Mouse (Mus musculus) stomach, postnatal 0 days (tissue): ENCODE measurements around the gene Sstr2. TPM values are rescaled to one million over a fixed set of nuclear protein-coding genes. Genes with fewer than 3 reads are reported as not detected.

Source experiments
- ATAC-seq: fragments of 200-750 bp; cut with Nextera tagmentation; 2 replicates; pipeline ENCODE4 v1.8.0; 2017; ENCODE audit not compliant: low FRiP score, low TSS enrichment
- DNase-seq: peaks from one replicate; pipeline ENCODE4 v3.0.0-alpha.2; 2016; ENCODE audit warnings: low spot score
- H3K27ac ChIP-seq: fragments of 300-500 bp; sonication (generic); replicated peaks from 2 replicates; pipeline ENCODE4 v1.5.1; 2014; ENCODE audit warnings: mild to moderate bottlenecking, control low read depth
- H3K27me3 ChIP-seq: fragments of 300-500 bp; sonication (generic); 2 replicates; pipeline ENCODE4 v1.6.1; 2014; ENCODE audit warnings: low read length; ENCODE audit not compliant: control insufficient read depth, insufficient read depth
- H3K36me3 ChIP-seq: fragments of 300-500 bp; sonication (generic); 2 replicates; pipeline ENCODE4 v1.6.1; 2014; ENCODE audit warnings: low read length, mixed read lengths; ENCODE audit not compliant: control insufficient read depth, insufficient read depth
- H3K4me1 ChIP-seq: fragments of 300-500 bp; sonication (generic); replicated peaks from 2 replicates; pipeline ENCODE4 v1.6.1; 2014; ENCODE audit warnings: antibody characterized with exemption; ENCODE audit not compliant: control insufficient read depth, insufficient read depth
- H3K4me2 ChIP-seq: fragments of 300-500 bp; sonication (generic); replicated peaks from 2 replicates; pipeline ENCODE4 v1.6.1; 2014; ENCODE audit warnings: low read depth, mild to moderate bottlenecking, control low read depth, moderate library complexity
- H3K4me3 ChIP-seq: fragments of 300-500 bp; sonication (generic); 2 replicates; pipeline ENCODE4 v1.5.1; 2014; ENCODE audit warnings: low read depth, low read length, control low read depth
- H3K9ac ChIP-seq: fragments of 300-500 bp; sonication (generic); 2 replicates; pipeline ENCODE4 v1.6.1; 2014; ENCODE audit warnings: mild to moderate bottlenecking, low read length, control low read depth, mixed read lengths
- H3K9me3 ChIP-seq: fragments of 300-500 bp; sonication (generic); 2 replicates; pipeline ENCODE4 v1.6.1; 2016; ENCODE audit warnings: low read length; ENCODE audit not compliant: control insufficient read depth
- CTCF ChIP-seq: IDR thresholded peaks from 2 replicates; pipeline ENCODE4 v1.5.1; 2016; ENCODE audit warnings: antibody characterized with exemption, low read depth, mild to moderate bottlenecking, moderate library complexity
- EP300 ChIP-seq: optimal IDR thresholded peaks from 2 replicates; pipeline ENCODE3; 2016; ENCODE audit warnings: antibody characterized with exemption
- WGBS: fragments of 180-500 bp; shearing (Covaris S2); extraction: QIAGEN DNeasy Blood & Tissue Kit; methylation state at CpG from one replicate; pipeline ENCODE4 v1.1.7; 2014; 5-methylcytosine and 5-hydroxymethylcytosine counted together
- polyA plus RNA-seq: library from polyadenylated mRNA; unstranded; fragments of >200 nt; fragmentation: Nextera tagmentation; extraction: Ambion mirVana; gene quantifications from 2 replicates; pipeline ENCODE4 v1.2.1, GENCODE M21; 2015

Sstr2 gene
- polyA plus RNA-seq, 1 experiment from 2014 or later, result 1.8 TPM

GRCm38 (mm10) chr11:113625437-113625836 lies 6.3 kb downstream of the Sstr2 start:
- Histone ChIP-seq H3K4me2 (no peak overlapping the region), H3K9me3 (no peaks in the 10 kb centered on the region), H3K27ac (no peak overlapping the region), H3K4me1 (no peaks in the 10 kb centered on the region), H3K4me3 (no peak overlapping the region), H3K9ac (no peak overlapping the region), H3K27me3 (no peaks in the 10 kb centered on the region), H3K36me3 (no peaks in the 10 kb centered on the region)
- WGBS, result 75% methylated on average over 18 of the region's 18 CpGs
- ATAC-seq, result no peak
- TF ChIP-seq EP300 (no peak), CTCF (no peak)
- no peak for DNase-seq

GRCm38 (mm10) chr11:113627785-113628184 lies 8.6 kb downstream of the Sstr2 start:
- no peak for ATAC-seq
- TF ChIP-seq CTCF (peak; percentile 67), EP300 (no peak)
- WGBS, result 50% methylated on average over 4 of the region's 4 CpGs
- H3K36me3 ChIP-seq, result no peaks in the 10 kb centered on the region
- no peak for DNase-seq
- no peak overlapping the region for H3K27ac ChIP-seq
- no peaks in the 10 kb centered on the region for H3K9me3 ChIP-seq
- H3K27me3 ChIP-seq, result no peaks in the 10 kb centered on the region
- no peak overlapping the region for H3K9ac ChIP-seq
- no peak overlapping the region for H3K4me2 ChIP-seq
- no peaks in the 10 kb centered on the region for H3K4me1 ChIP-seq
- no peak overlapping the region for H3K4me3 ChIP-seq

- Histone ChIP-seq H3K4me1 (no peaks in the 10 kb centered on the region), H3K4me2 (peak overlapping the region; percentile 37), H3K36me3 (no peaks in the 10 kb centered on the region), H3K9ac (no peak overlapping the region), H3K9me3 (no peaks in the 10 kb centered on the region), H3K27ac (no peak overlapping the region; the same call in 1 of the 2 replicates), H3K4me3 (no peak overlapping the region), H3K27me3 (no peaks in the 10 kb centered on the region)
- TF ChIP-seq EP300, result no peak
- peak; percentile 75 for TF ChIP-seq CTCF
- ATAC-seq, result no peak; the same call in 1 of the 2 replicates
- WGBS, result 52% methylated on average over 7 of the region's 7 CpGs
- DNase-seq, result no peak
Observed at GRCm38 (mm10) chr11:113630642-113631041, 11.5 kb downstream of the Sstr2 start.

- peak; percentile 70 for ATAC-seq
- H3K4me2 ChIP-seq, result peak overlapping the region; percentile 37
- TF ChIP-seq CTCF (no peak), EP300 (no peak)
- no peaks in the 10 kb centered on the region for H3K4me1 ChIP-seq
- no peaks in the 10 kb centered on the region for H3K36me3 ChIP-seq
- no peaks in the 10 kb centered on the region for H3K27me3 ChIP-seq
- no peak overlapping the region for H3K4me3 ChIP-seq
- H3K9ac ChIP-seq, result peak overlapping the region; percentile 27; the same call in 1 of the 2 replicates
- DNase-seq, result peak; percentile 82
- 53% methylated on average over 8 of the region's 8 CpGs for WGBS
- peak overlapping the region; percentile 70 for H3K27ac ChIP-seq
- H3K9me3 ChIP-seq, result no peaks in the 10 kb centered on the region
Observed at GRCm38 (mm10) chr11:113631302-113631701, 12.2 kb downstream of the Sstr2 start.

- ATAC-seq (peak; percentile 79), DNase-seq (peak; percentile 63)
- Histone ChIP-seq H3K27me3 (no peaks in the 10 kb centered on the region), H3K4me1 (no peaks in the 10 kb centered on the region), H3K9me3 (no peaks in the 10 kb centered on the region), H3K36me3 (no peaks in the 10 kb centered on the region), H3K4me2 (0 out of 2 replicates have a peak overlapping the region, but pooled peaks have one; percentile 17), H3K27ac (peak overlapping the region; percentile 58), H3K9ac (no peak overlapping the region), H3K4me3 (no peak overlapping the region)
- WGBS, result 50% methylated on average over 8 of the region's 8 CpGs
- TF ChIP-seq EP300 (no peak), CTCF (no peak)
Observed at GRCm38 (mm10) chr11:113631862-113632261, 12.7 kb downstream of the Sstr2 start.

- TF ChIP-seq EP300 (no peak), CTCF (peak; percentile 21; the same call in 1 of the 2 replicates)
- Histone ChIP-seq H3K9ac (no peak overlapping the region), H3K36me3 (no peaks in the 10 kb centered on the region), H3K9me3 (no peaks in the 10 kb centered on the region), H3K4me3 (no peak overlapping the region), H3K4me2 (0 out of 2 replicates have a peak overlapping the region, but pooled peaks have one; percentile 17), H3K4me1 (no peaks in the 10 kb centered on the region), H3K27me3 (no peaks in the 10 kb centered on the region), H3K27ac (peak overlapping the region; percentile 58)
- WGBS, result 61% methylated on average over 7 of the region's 7 CpGs
- no peak for DNase-seq
- peak; percentile 7; the same call in 1 of the 2 replicates for ATAC-seq
Observed at GRCm38 (mm10) chr11:113632303-113632702, 13.2 kb downstream of the Sstr2 start.
